Mouse (Mus musculus) cerebellum, adult 2 months (tissue): ENCODE measurements around the gene Nup210.

ENCODE experiments used
- CTCF ChIP-seq: fragments of 200-500 bp; IDR thresholded peaks from 2 replicates; pipeline ENCODE4 v1.5.1; 2011; ENCODE audit warnings: low read depth, mild to moderate bottlenecking, control low read depth, low read length, moderate library complexity, borderline replicate concordance; ENCODE audit not compliant: insufficient read depth
- POLR2A ChIP-seq: fragments of 200-500 bp; IDR thresholded peaks from 2 replicates; pipeline ENCODE4 v1.6.1; 2011; ENCODE audit warnings: low read length, control low read depth, borderline replicate concordance; ENCODE audit not compliant: insufficient read depth

- TF ChIP-seq POLR2A (no peak), CTCF (no peak)
Observed at GRCm38 (mm10) chr6:91100621-91101020, 16.0 kb downstream of the Nup210 start.
